Mouse (Mus musculus) stomach, postnatal 0 days (tissue): ENCODE results near the gene Agps. TPM values are rescaled to one million over a fixed set of nuclear protein-coding genes. Genes with fewer than 3 reads are reported as not detected.
A peak's percentile ranks its signal among the peaks of the same experiment; 100 is the strongest.

Source experiments
- ATAC-seq: fragments of 200-750 bp; cut with Nextera tagmentation; 2 replicates; pipeline ENCODE4 v1.8.0; 2017; ENCODE audit not compliant: low FRiP score, low TSS enrichment
- DNase-seq: peaks from one replicate; pipeline ENCODE4 v3.0.0-alpha.2; 2016; ENCODE audit warnings: low spot score
- H3K27ac ChIP-seq: fragments of 300-500 bp; sonication (generic); replicated peaks from 2 replicates; pipeline ENCODE4 v1.5.1; 2014; ENCODE audit warnings: mild to moderate bottlenecking, control low read depth
- H3K27me3 ChIP-seq: fragments of 300-500 bp; sonication (generic); 2 replicates; pipeline ENCODE4 v1.6.1; 2014; ENCODE audit warnings: low read length; ENCODE audit not compliant: control insufficient read depth, insufficient read depth
- H3K36me3 ChIP-seq: fragments of 300-500 bp; sonication (generic); 2 replicates; pipeline ENCODE4 v1.6.1; 2014; ENCODE audit warnings: low read length, mixed read lengths; ENCODE audit not compliant: control insufficient read depth, insufficient read depth
- H3K4me1 ChIP-seq: fragments of 300-500 bp; sonication (generic); replicated peaks from 2 replicates; pipeline ENCODE4 v1.6.1; 2014; ENCODE audit warnings: antibody characterized with exemption; ENCODE audit not compliant: control insufficient read depth, insufficient read depth
- H3K4me2 ChIP-seq: fragments of 300-500 bp; sonication (generic); replicated peaks from 2 replicates; pipeline ENCODE4 v1.6.1; 2014; ENCODE audit warnings: low read depth, mild to moderate bottlenecking, control low read depth, moderate library complexity
- H3K4me3 ChIP-seq: fragments of 300-500 bp; sonication (generic); 2 replicates; pipeline ENCODE4 v1.5.1; 2014; ENCODE audit warnings: low read depth, low read length, control low read depth
- H3K9ac ChIP-seq: fragments of 300-500 bp; sonication (generic); 2 replicates; pipeline ENCODE4 v1.6.1; 2014; ENCODE audit warnings: mild to moderate bottlenecking, low read length, control low read depth, mixed read lengths
- H3K9me3 ChIP-seq: fragments of 300-500 bp; sonication (generic); 2 replicates; pipeline ENCODE4 v1.6.1; 2016; ENCODE audit warnings: low read length; ENCODE audit not compliant: control insufficient read depth
- CTCF ChIP-seq: IDR thresholded peaks from 2 replicates; pipeline ENCODE4 v1.5.1; 2016; ENCODE audit warnings: antibody characterized with exemption, low read depth, mild to moderate bottlenecking, moderate library complexity
- EP300 ChIP-seq: optimal IDR thresholded peaks from 2 replicates; pipeline ENCODE3; 2016; ENCODE audit warnings: antibody characterized with exemption
- WGBS: fragments of 180-500 bp; shearing (Covaris S2); extraction: QIAGEN DNeasy Blood & Tissue Kit; methylation state at CpG from one replicate; pipeline ENCODE4 v1.1.7; 2014; 5-methylcytosine and 5-hydroxymethylcytosine counted together
- polyA plus RNA-seq: library from polyadenylated mRNA; unstranded; fragments of >200 nt; fragmentation: Nextera tagmentation; extraction: Ambion mirVana; gene quantifications from 2 replicates; pipeline ENCODE4 v1.2.1, GENCODE M21; 2015

Agps gene
- polyA plus RNA-seq, 1 experiment from 2014 or later = 12.4 TPM

GRCm38 (mm10) chr2:75861115-75861514 lies 29.1 kb downstream of the Agps start:
- Histone ChIP-seq H3K4me1 (no peaks in the 10 kb centered on the region), H3K4me3 (no peak overlapping the region), H3K36me3 (peaks cover 5% of the 10 kb centered on the region; the same call in 1 of the 2 replicates), H3K27ac (no peak overlapping the region), H3K4me2 (no peak overlapping the region), H3K27me3 (no peaks in the 10 kb centered on the region), H3K9ac (no peak overlapping the region), H3K9me3 (no peaks in the 10 kb centered on the region)
- ATAC-seq (no peak), DNase-seq (no peak)
- WGBS = 97% methylated on average over 3 of the region's 3 CpGs
- no peak for TF ChIP-seq EP300
- no peak for TF ChIP-seq CTCF

- TF ChIP-seq EP300 (no peak), CTCF (no peak)
- Histone ChIP-seq H3K36me3 (peaks cover 9% of the 10 kb centered on the region; the same call in 1 of the 2 replicates), H3K4me3 (no peak overlapping the region), H3K27ac (0 out of 2 replicates have a peak overlapping the region, but pooled peaks have one; percentile 49), H3K4me2 (no peak overlapping the region), H3K27me3 (no peaks in the 10 kb centered on the region), H3K9me3 (no peaks in the 10 kb centered on the region), H3K4me1 (no peaks in the 10 kb centered on the region), H3K9ac (no peak overlapping the region)
- ATAC-seq (peak; percentile 95), DNase-seq (peak; percentile 59)
- 91% methylated on average over 2 of the region's 2 CpGs for WGBS
Measured at GRCm38 (mm10) chr2:75869604-75870003, 37.6 kb downstream of the Agps start.

GRCm38 (mm10) chr2:75874008-75874559 lies 42.1 kb downstream of the Agps start:
- WGBS = 90% methylated on average over 3 of the region's 3 CpGs
- H3K27ac ChIP-seq = no peak overlapping the region
- H3K4me1 ChIP-seq = no peaks in the 10 kb centered on the region
- H3K4me2 ChIP-seq = no peak overlapping the region
- no peaks in the 10 kb centered on the region for H3K9me3 ChIP-seq
- H3K27me3 ChIP-seq = no peaks in the 10 kb centered on the region
- peaks cover 6% of the 10 kb centered on the region; the same call in 1 of the 2 replicates for H3K36me3 ChIP-seq
- H3K9ac ChIP-seq = no peak overlapping the region
- ATAC-seq = peak; percentile 47; the same call in 1 of the 2 replicates
- no peak overlapping the region for H3K4me3 ChIP-seq
- no peak for DNase-seq
- TF ChIP-seq EP300 (no peak), CTCF (no peak)

GRCm38 (mm10) chr2:75879791-75880190 lies 47.8 kb downstream of the Agps start:
- Histone ChIP-seq H3K27me3 (no peaks in the 10 kb centered on the region), H3K9me3 (no peaks in the 10 kb centered on the region), H3K9ac (no peak overlapping the region), H3K4me1 (no peaks in the 10 kb centered on the region), H3K36me3 (no peaks in the 10 kb centered on the region; the same call in 1 of the 2 replicates), H3K4me2 (no peak overlapping the region), H3K4me3 (no peak overlapping the region), H3K27ac (no peak overlapping the region)
- peak; percentile 19 for DNase-seq
- ATAC-seq = no peak
- WGBS = 49% methylated on average over 3 of the region's 3 CpGs
- peak; percentile 79 for TF ChIP-seq CTCF
- no peak for TF ChIP-seq EP300

GRCm38 (mm10) chr2:75883543-75883942 lies 51.6 kb downstream of the Agps start:
- Histone ChIP-seq H3K4me1 (no peaks in the 10 kb centered on the region), H3K4me3 (no peak overlapping the region), H3K9me3 (no peaks in the 10 kb centered on the region), H3K36me3 (peaks cover 6% of the 10 kb centered on the region; the same call in 1 of the 2 replicates), H3K27ac (no peak overlapping the region), H3K9ac (no peak overlapping the region), H3K27me3 (no peaks in the 10 kb centered on the region), H3K4me2 (no peak overlapping the region)
- ATAC-seq (no peak), DNase-seq (peak; percentile 69)
- 23% methylated on average over 1 of the region's 1 CpGs for WGBS
- TF ChIP-seq EP300 (no peak), CTCF (peak; percentile 95)

GRCm38 (mm10) chr2:75891981-75892380 lies 60.0 kb downstream of the Agps start:
- Histone ChIP-seq H3K27ac (no peak overlapping the region), H3K27me3 (no peaks in the 10 kb centered on the region), H3K4me3 (no peak overlapping the region), H3K4me2 (no peak overlapping the region), H3K4me1 (no peaks in the 10 kb centered on the region), H3K9me3 (no peaks in the 10 kb centered on the region), H3K9ac (no peak overlapping the region), H3K36me3 (peaks cover 6% of the 10 kb centered on the region; the same call in 1 of the 2 replicates)
- TF ChIP-seq EP300 (no peak), CTCF (no peak)
- no peak for ATAC-seq
- no peak for DNase-seq
- 76% methylated on average over 4 of the region's 4 CpGs for WGBS
